Mouse (Mus musculus) embryonic fibroblast, embryonic 13.5 days (primary cell): ENCODE results near the gene Samd3.

Source experiments
- CTCF ChIP-seq: IDR thresholded peaks from 2 replicates; pipeline ENCODE4 v1.5.1; 2011; ENCODE audit warnings: mild to moderate bottlenecking, control low read depth, low read length, moderate library complexity, borderline replicate concordance; ENCODE audit not compliant: insufficient read depth
- POLR2A ChIP-seq: IDR thresholded peaks from 2 replicates; pipeline ENCODE4 v1.6.1; 2011; ENCODE audit warnings: low read depth, mild to moderate bottlenecking, control low read depth, low read length, moderate library complexity

- TF ChIP-seq POLR2A (no peak), CTCF (no peak)
Observed at GRCm38 (mm10) chr10:26228187-26228586, 1.3 kb upstream of the Samd3 start.
